Mouse (Mus musculus) hindbrain, embryonic 10.5 days (tissue): ENCODE results near the gene Cpne9. TPM values are rescaled to one million over a fixed set of nuclear protein-coding genes. Genes with fewer than 3 reads are reported as not detected.

Experiments used
- DNase-seq: peaks from one replicate; pipeline ENCODE4 v3.0.0-alpha.2; 2017; ENCODE audit warnings: low spot score
- H3K27ac ChIP-seq: fragments of 300-500 bp; sonication (generic); 2 replicates; pipeline ENCODE4 v1.5.1; 2016; ENCODE audit warnings: mild to moderate bottlenecking, moderate library complexity
- H3K27me3 ChIP-seq: fragments of 300-500 bp; sonication (generic); 2 replicates; pipeline ENCODE4 v1.6.1; 2016; ENCODE audit warnings: mild to moderate bottlenecking; ENCODE audit not compliant: poor library complexity, insufficient read depth, severe bottlenecking
- H3K36me3 ChIP-seq: fragments of 300-500 bp; sonication (generic); 2 replicates; pipeline ENCODE4 v1.6.1; 2016; ENCODE audit warnings: mild to moderate bottlenecking, moderate library complexity
- H3K4me1 ChIP-seq: fragments of 300-500 bp; sonication (generic); replicated peaks from 2 replicates; pipeline ENCODE4 v1.6.1; 2016; ENCODE audit warnings: mild to moderate bottlenecking
- H3K4me3 ChIP-seq: fragments of 300-500 bp; sonication (generic); 2 replicates; pipeline ENCODE4 v1.5.1; 2016; ENCODE audit warnings: mild to moderate bottlenecking, moderate library complexity
- H3K9me3 ChIP-seq: fragments of 300-500 bp; sonication (generic); 2 replicates; pipeline ENCODE4 v1.6.1; 2016; ENCODE audit warnings: mild to moderate bottlenecking, moderate library complexity
- whole genome bisulfite sequencing: fragments of 180-500 bp; shearing (Covaris S2); methylation state at CpG from one replicate; pipeline ENCODE4 v1.1.7; 2016; 5-methylcytosine and 5-hydroxymethylcytosine counted together
- polyA plus RNA-seq: library from polyadenylated mRNA; unstranded; fragments of >200 nt; fragmentation: Nextera tagmentation; extraction: Ambion mirVana; gene quantifications from 2 replicates; pipeline ENCODE4 v1.2.1, GENCODE M21; 2016

Gene Cpne9
- polyA plus RNA-seq, 1 experiment from 2014 or later: 0.58 TPM

DNA sequence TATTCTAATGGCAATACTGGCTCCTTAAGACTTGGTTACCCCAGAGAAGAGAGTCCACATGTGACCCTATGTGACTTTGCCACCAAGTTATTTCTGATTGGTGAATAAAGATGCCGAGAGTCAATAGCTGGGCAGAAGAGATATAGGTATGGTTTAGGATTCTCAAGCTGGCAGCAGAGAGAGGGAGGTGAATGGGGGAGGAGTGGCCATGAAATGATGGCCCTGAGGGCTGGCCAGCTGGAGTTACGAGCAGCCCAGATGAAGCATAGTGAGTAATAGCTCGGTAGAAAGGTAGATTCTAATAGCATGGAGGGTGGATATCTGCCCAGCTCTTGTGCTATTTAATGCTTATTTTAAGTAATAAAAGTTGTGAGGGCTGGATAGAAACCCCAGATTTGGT lies 70.7 kb downstream of the Cpne9 start:
- no peak for DNase-seq
- Histone ChIP-seq H3K27me3 (no peaks in the 10 kb centered on the region), H3K9me3 (no peaks in the 10 kb centered on the region), H3K4me3 (no peak overlapping the region), H3K4me1 (no peaks in the 10 kb centered on the region), H3K36me3 (no peaks in the 10 kb centered on the region), H3K27ac (no peak overlapping the region)
- WGBS: 81% methylated on average over 3 of the region's 3 CpGs

DNA sequence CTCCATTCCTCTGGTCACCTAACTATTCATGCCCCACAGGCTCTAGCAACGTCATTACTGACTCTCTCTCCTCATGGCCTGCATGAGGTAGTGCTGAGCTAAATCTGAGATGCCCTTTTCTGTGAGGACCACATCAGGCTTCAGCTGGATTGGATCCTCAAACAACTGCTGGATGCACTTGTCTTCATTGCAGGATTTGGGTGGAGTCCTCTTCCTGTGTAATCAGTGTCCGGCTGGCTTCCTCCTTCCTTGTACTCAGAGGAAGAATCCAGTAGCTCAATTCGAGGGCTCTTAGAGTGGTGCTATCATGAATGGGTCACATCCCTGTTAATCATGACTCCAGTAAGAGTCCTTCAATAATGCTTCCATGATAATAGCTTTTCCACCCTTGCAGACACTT lies 71.6 kb downstream of the Cpne9 start:
- DNase-seq: no peak
- Histone ChIP-seq H3K27ac (no peak overlapping the region), H3K4me3 (no peak overlapping the region), H3K27me3 (no peaks in the 10 kb centered on the region), H3K9me3 (no peaks in the 10 kb centered on the region), H3K36me3 (no peaks in the 10 kb centered on the region), H3K4me1 (no peaks in the 10 kb centered on the region)
- WGBS: 70% methylated on average over 3 of the region's 3 CpGs

Other genes with a start within 250 kb of the Cpne9 start
- gene Thumpd3, start 236.1 kb upstream of the Cpne9 start, polyA plus RNA-seq: 61.0 and 66.1 TPM in 2 replicates
- 71.2 and 82.4 TPM in 2 replicates for gene Setd5, start 204.9 kb upstream of the Cpne9 start, polyA plus RNA-seq
- gene Lhfpl4, start 86.9 kb upstream of the Cpne9 start, polyA plus RNA-seq: 12.1 and 20.8 TPM in 2 replicates
- gene Mtmr14, start 44.5 kb upstream of the Cpne9 start, polyA plus RNA-seq: 45.7 and 52.3 TPM in 2 replicates
- 25.4 and 26.9 TPM in 2 replicates for gene Brpf1, start 24.8 kb downstream of the Cpne9 start, polyA plus RNA-seq
- gene Ogg1, start 44.7 kb downstream of the Cpne9 start, polyA plus RNA-seq: 15.7 and 16.1 TPM in 2 replicates
- gene Camk1, start 61.7 kb downstream of the Cpne9 start, polyA plus RNA-seq: 42.3 and 58.0 TPM in 2 replicates
- 63.1 and 63.9 TPM in 2 replicates for gene Tada3, start 95.6 kb downstream of the Cpne9 start, polyA plus RNA-seq
- 393 and 423 TPM in 2 replicates for gene Arpc4, start 95.8 kb downstream of the Cpne9 start, polyA plus RNA-seq
- gene Ttll3, start 107.0 kb downstream of the Cpne9 start, polyA plus RNA-seq: 5.3 and 7.4 TPM in 2 replicates
- 34.9 and 36.3 TPM in 2 replicates for gene Rpusd3, start 137.0 kb downstream of the Cpne9 start, polyA plus RNA-seq
- not detected in 2 replicates for gene Cidec, start 153.5 kb downstream of the Cpne9 start, polyA plus RNA-seq
- 86.5 and 87.9 TPM in 2 replicates for gene Jagn1, start 160.3 kb downstream of the Cpne9 start, polyA plus RNA-seq
- gene Il17re, start 176.2 kb downstream of the Cpne9 start, polyA plus RNA-seq: 1.7 and 2.2 TPM in 2 replicates
- 6.0 and 6.7 TPM in 2 replicates for gene Il17rc, start 189.1 kb downstream of the Cpne9 start, polyA plus RNA-seq
- gene Creld1, start 201.0 kb downstream of the Cpne9 start, polyA plus RNA-seq: 36.7 and 42.5 TPM in 2 replicates
- 1.8 TPM in 2 replicates for gene Prrt3, start 219.6 kb downstream of the Cpne9 start, polyA plus RNA-seq
- gene Emc3, start 249.3 kb downstream of the Cpne9 start, polyA plus RNA-seq: 79.0 and 81.8 TPM in 2 replicates
- 13.2 and 18.1 TPM in 2 replicates for gene Fancd2, start 249.4 kb downstream of the Cpne9 start, polyA plus RNA-seq